Mouse (Mus musculus): ENCODE results near the gene Dll3.

Gene Dll3

GRCm38 (mm10) chr7:28306216-28306615 lies 4.2 kb upstream of the Dll3 start:
- DNase-seq = no peak

GRCm38 (mm10) chr7:28305641-28306040 lies 3.6 kb upstream of the Dll3 start:
- DNase-seq = no peak

GRCm38 (mm10) chr7:28298837-28299625 lies 3.0 kb downstream of the Dll3 start:
- DNase-seq = peak; percentile 60

GRCm38 (mm10) chr7:28294481-28294880 lies 7.6 kb downstream of the Dll3 start:
- DNase-seq = peak; percentile 72

GRCm38 (mm10) chr7:28290638-28291590 lies 11.1 kb downstream of the Dll3 start, which contains the start of gene Selenov:
TSS of gene Selenov (minus strand) at chr7:28291186.
- peak; percentile 36 for DNase-seq

- DNase-seq = peak; percentile 21
These were observed 11.9 kb downstream of the Dll3 start for GRCm38 (mm10) chr7:28290165-28290564.

GRCm38 (mm10) chr7:28280630-28281029 lies 21.4 kb downstream of the Dll3 start:
- no peak for DNase-seq

- DNase-seq = no peak
These were observed 23.8 kb downstream of the Dll3 start for GRCm38 (mm10) chr7:28278279-28278652.

- DNase-seq = peak; percentile 96
These were observed 24.3 kb downstream of the Dll3 start, which contains the start of gene Eid2b for GRCm38 (mm10) chr7:28277615-28278278. TSS of gene Eid2b (plus strand) at chr7:28277739.

- no peak for DNase-seq
These were observed 24.8 kb downstream of the Dll3 start for GRCm38 (mm10) chr7:28277237-28277614.

- DNase-seq = no peak
These were observed 30.3 kb downstream of the Dll3 start for GRCm38 (mm10) chr7:28271761-28272160.

GRCm38 (mm10) chr7:28269355-28269754 lies 32.7 kb downstream of the Dll3 start:
- no peak for DNase-seq

- DNase-seq = no peak
These were observed 33.5 kb downstream of the Dll3 start for GRCm38 (mm10) chr7:28268576-28268975.

GRCm38 (mm10) chr7:28268042-28268531 lies 34.0 kb downstream of the Dll3 start:
- peak; percentile 69 for DNase-seq

GRCm38 (mm10) chr7:28267129-28268041 lies 34.7 kb downstream of the Dll3 start, which contains the start of gene Eid2:
TSS of gene Eid2 (plus strand) at chr7:28267881.
- peak; percentile 88 for DNase-seq

- DNase-seq = no peak
These were observed 36.6 kb downstream of the Dll3 start for GRCm38 (mm10) chr7:28265391-28265790.

GRCm38 (mm10) chr7:28263786-28264185 lies 38.3 kb downstream of the Dll3 start:
- DNase-seq = peak; percentile 84

GRCm38 (mm10) chr7:28262861-28263260 lies 39.2 kb downstream of the Dll3 start:
- no peak for DNase-seq

GRCm38 (mm10) chr7:28255476-28255875 lies 46.6 kb downstream of the Dll3 start:
- DNase-seq = no peak

GRCm38 (mm10) chr7:28254591-28254990 lies 47.4 kb downstream of the Dll3 start:
- no peak for DNase-seq

GRCm38 (mm10) chr7:28251976-28252375 lies 50.1 kb downstream of the Dll3 start:
- no peak for DNase-seq

- no peak for DNase-seq
These were observed 53.1 kb downstream of the Dll3 start for GRCm38 (mm10) chr7:28248957-28249356.

All from lung, postnatal 10 days (tissue).